Mouse (Mus musculus): ENCODE measurements at regions not wholly inside any gene's neighbourhood (a gene's known extent, or its start where the extent isn't known, plus 50 kb on each side); places are given as distances from the start of the nearest gene placed in this dataset.

- POLR2A ChIA-PET = no interaction called here
- CTCF ChIA-PET = no interaction called here
- no peak for TF ChIP-seq CTCF (IDR thresholded peaks at IDR 0.05)
- H3K27me3 ChIP-seq = no peaks in the 10 kb centered on the region
- ATAC-seq (no peak), DNase-seq (ENCODE audit: low read depth, low spot score) (no peak)
- in situ Hi-C loops (cut with MboI; ENCODE audit: low pct_unique_long_range_greater_than_20kb) = no loop called here
These were observed 86.4 kb downstream of the Anapc4 start for GRCm38 (mm10) chr5:52920251-52920650.

GRCm38 (mm10) chr5:52920722-52921264, 87.0 kb downstream of the Anapc4 start:
- in situ Hi-C loops (cut with MboI; ENCODE audit: low pct_unique_long_range_greater_than_20kb) = no loop called here
- ChIA-PET CTCF (no interaction called here), POLR2A (no interaction called here)
- DNase-seq (ENCODE audit: low read depth, low spot score) (no peak), ATAC-seq (no peak)
- TF ChIP-seq CTCF (IDR thresholded peaks at IDR 0.05) = no peak
- H3K27me3 ChIP-seq = no peaks in the 10 kb centered on the region

GRCm38 (mm10) chr5:52925006-52925405, 91.2 kb downstream of the Anapc4 start:
- POLR2A ChIA-PET = interaction anchor here (1.5 kb wide), 1 partner anchor 12 kb away, joined by 6 read pairs; no protein-coding TSS in a partner anchor
- H3K27me3 ChIP-seq = no peaks in the 10 kb centered on the region
- ATAC-seq (no peak), DNase-seq (ENCODE audit: low read depth, low spot score) (no peak)
- in situ Hi-C loops (cut with MboI; ENCODE audit: low pct_unique_long_range_greater_than_20kb) = no loop called here
- CTCF ChIA-PET = no interaction called here
- no peak for TF ChIP-seq CTCF (IDR thresholded peaks at IDR 0.05)

- no peak for TF ChIP-seq CTCF (IDR thresholded peaks at IDR 0.05)
- POLR2A ChIA-PET = interaction anchor here (0.5 kb wide), 1 partner anchor 20 kb away, joined by 3 read pairs; no protein-coding TSS in a partner anchor
- DNase-seq (ENCODE audit: low read depth, low spot score) = no peak
- in situ Hi-C loops (cut with MboI; ENCODE audit: low pct_unique_long_range_greater_than_20kb) = no loop called here
- H3K27me3 ChIP-seq = no peaks in the 10 kb centered on the region
- CTCF ChIA-PET = interaction anchor here (4.6 to 4.7 kb wide), 2 partner anchors 9 to 17 kb away, joined by 18 to 38 read pairs; no protein-coding TSS in a partner anchor
- no peak for ATAC-seq
These were observed 95.9 kb downstream of the Anapc4 start for GRCm38 (mm10) chr5:52929690-52930089.

- ChIA-PET POLR2A (no interaction called here), CTCF (no interaction called here)
- no peak for TF ChIP-seq CTCF (IDR thresholded peaks at IDR 0.05)
- in situ Hi-C loops (cut with MboI; ENCODE audit: low pct_unique_long_range_greater_than_20kb) = no loop called here
- no peak for ATAC-seq
- no peaks in the 10 kb centered on the region for H3K27me3 ChIP-seq
- DNase-seq (ENCODE audit: low read depth, low spot score) = no peak
These were observed 99.5 kb downstream of the Anapc4 start for GRCm38 (mm10) chr5:52933291-52933690.

- ChIA-PET POLR2A (interaction anchor here (0.7 to 2.5 kb wide), 5 partner anchors 9 to 52 kb away, joined by 3 to 6 read pairs (median 3); no protein-coding TSS in a partner anchor), CTCF (interaction anchor here (0.7 to 4.4 kb wide), 11 partner anchors 9 to 172 kb away, joined by 3 to 38 read pairs (median 4); no protein-coding TSS in a partner anchor)
- no peaks in the 10 kb centered on the region for H3K27me3 ChIP-seq
- no peak for DNase-seq (ENCODE audit: low read depth, low spot score)
- no peak for ATAC-seq
- TF ChIP-seq CTCF (IDR thresholded peaks at IDR 0.05) = no peak
- in situ Hi-C loops (cut with MboI; ENCODE audit: low pct_unique_long_range_greater_than_20kb) = no loop called here
These were observed 100.3 kb upstream of the Slc34a2 start for GRCm38 (mm10) chr5:52937626-52938025.

GRCm38 (mm10) chr5:52939994-52940393, 97.9 kb upstream of the Slc34a2 start:
- ChIA-PET POLR2A (interaction anchor here (0.6 to 0.7 kb wide), 2 partner anchors 12 to 24 kb away, joined by 4 to 6 read pairs; no protein-coding TSS in a partner anchor), CTCF (interaction anchor here (1.9 to 4.4 kb wide), 2 partner anchors 10 to 12 kb away, joined by 4 to 38 read pairs; no protein-coding TSS in a partner anchor)
- in situ Hi-C loops (cut with MboI; ENCODE audit: low pct_unique_long_range_greater_than_20kb) = no loop called here
- ATAC-seq (peak; percentile 84), DNase-seq (ENCODE audit: low read depth, low spot score) (peak; percentile 85)
- TF ChIP-seq CTCF (IDR thresholded peaks at IDR 0.05) = no peak
- H3K27me3 ChIP-seq = no peaks in the 10 kb centered on the region

GRCm38 (mm10) chr5:52940645-52941044, 97.2 kb upstream of the Slc34a2 start:
- TF ChIP-seq CTCF (IDR thresholded peaks at IDR 0.05) = no peak
- no peaks in the 10 kb centered on the region for H3K27me3 ChIP-seq
- in situ Hi-C loops (cut with MboI; ENCODE audit: low pct_unique_long_range_greater_than_20kb) = no loop called here
- ChIA-PET CTCF (interaction anchor here (1.9 to 4.4 kb wide), 2 partner anchors 9 to 13 kb away, joined by 4 to 38 read pairs; no protein-coding TSS in a partner anchor), POLR2A (interaction anchor here (0.6 kb wide), 1 partner anchor 34 kb away, joined by 3 read pairs; no protein-coding TSS in a partner anchor)
- ATAC-seq (peak; percentile 28), DNase-seq (ENCODE audit: low read depth, low spot score) (no peak)

- POLR2A ChIA-PET = interaction anchor here (1.1 kb wide), 1 partner anchor 95 kb away, joined by 3 read pairs; no protein-coding TSS in a partner anchor
- CTCF ChIA-PET = interaction anchor here (1.1 kb wide), 1 partner anchor 15 kb away, joined by 3 read pairs; no protein-coding TSS in a partner anchor
- DNase-seq (ENCODE audit: low read depth, low spot score) = no peak
- in situ Hi-C loops (cut with MboI; ENCODE audit: low pct_unique_long_range_greater_than_20kb) = no loop called here
- ATAC-seq = no peak
- no peak for TF ChIP-seq CTCF (IDR thresholded peaks at IDR 0.05)
- H3K27me3 ChIP-seq = no peaks in the 10 kb centered on the region
These were observed 84.0 kb upstream of the Slc34a2 start for GRCm38 (mm10) chr5:52953875-52954274.

- ChIA-PET CTCF (interaction anchor here (1.1 kb wide), 1 partner anchor 14 kb away, joined by 3 read pairs; no protein-coding TSS in a partner anchor), POLR2A (interaction anchor here (1.1 kb wide), 1 partner anchor 94 kb away, joined by 3 read pairs; no protein-coding TSS in a partner anchor)
- DNase-seq (ENCODE audit: low read depth, low spot score) (no peak), ATAC-seq (no peak)
- in situ Hi-C loops (cut with MboI; ENCODE audit: low pct_unique_long_range_greater_than_20kb) = no loop called here
- no peak for TF ChIP-seq CTCF (IDR thresholded peaks at IDR 0.05)
- H3K27me3 ChIP-seq = no peaks in the 10 kb centered on the region
These were observed 83.2 kb upstream of the Slc34a2 start for GRCm38 (mm10) chr5:52954713-52955112.

GRCm38 (mm10) chr5:52964209-52964608, 73.7 kb upstream of the Slc34a2 start:
- CTCF ChIA-PET = no interaction called here
- POLR2A ChIA-PET = no interaction called here
- DNase-seq (ENCODE audit: low read depth, low spot score) (no peak), ATAC-seq (no peak)
- in situ Hi-C loops (cut with MboI; ENCODE audit: low pct_unique_long_range_greater_than_20kb) = no loop called here
- no peak for TF ChIP-seq CTCF (IDR thresholded peaks at IDR 0.05)
- H3K27me3 ChIP-seq = no peaks in the 10 kb centered on the region
